Mouse (Mus musculus): ENCODE results near the gene Fbxo39. TPM values are rescaled to one million over a fixed set of nuclear protein-coding genes. Genes with fewer than 3 reads are reported as not detected.

The Fbxo39 gene
- total RNA-seq, 2 experiments from 2014 or later = not detected

DNA sequence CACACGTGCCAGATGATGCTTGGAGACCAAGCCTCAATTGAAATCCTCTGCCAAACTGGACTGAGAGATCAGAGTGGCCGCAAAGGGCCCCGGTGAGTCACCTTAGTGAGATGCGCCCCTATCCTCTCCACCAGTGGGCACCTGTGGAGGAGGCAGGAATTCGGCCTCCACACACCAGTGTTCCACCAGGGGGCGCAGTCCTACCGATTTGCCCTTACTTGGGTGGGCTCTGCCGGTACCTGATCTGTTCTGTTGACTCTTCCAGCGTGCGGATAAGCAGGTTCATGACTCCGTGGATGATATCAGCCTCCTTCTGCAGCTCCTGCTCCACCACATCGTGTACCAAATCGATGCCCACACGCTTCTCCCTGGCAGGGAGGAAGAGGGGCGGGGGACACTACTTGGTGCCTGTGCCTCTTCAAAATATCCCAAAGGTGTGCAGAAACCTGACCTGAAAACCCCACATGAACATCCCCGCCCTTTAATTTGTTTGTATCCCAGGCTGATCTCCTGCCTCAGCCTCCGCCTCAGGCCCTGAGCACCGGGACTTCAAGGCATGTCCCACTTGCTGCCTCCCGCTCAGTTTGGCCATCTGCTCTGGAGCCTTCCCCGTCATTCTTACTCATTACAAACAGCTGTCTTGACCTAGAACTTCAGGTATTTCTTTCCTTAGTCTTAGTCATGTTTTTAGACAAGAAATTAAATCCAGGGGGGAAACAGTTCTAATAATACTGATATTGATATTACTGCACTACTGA lies 40.9 kb downstream of the Fbxo39 start:
- peak; percentile 80 for DNase-seq
- intact Hi-C loops (cut with DNase I; ENCODE audit: low total_unique reads) = loop anchor here (5.0 kb wide), 2 partner anchors 57 to 72 kb away; partner anchors contain the start of gene Smtnl2

DNA sequence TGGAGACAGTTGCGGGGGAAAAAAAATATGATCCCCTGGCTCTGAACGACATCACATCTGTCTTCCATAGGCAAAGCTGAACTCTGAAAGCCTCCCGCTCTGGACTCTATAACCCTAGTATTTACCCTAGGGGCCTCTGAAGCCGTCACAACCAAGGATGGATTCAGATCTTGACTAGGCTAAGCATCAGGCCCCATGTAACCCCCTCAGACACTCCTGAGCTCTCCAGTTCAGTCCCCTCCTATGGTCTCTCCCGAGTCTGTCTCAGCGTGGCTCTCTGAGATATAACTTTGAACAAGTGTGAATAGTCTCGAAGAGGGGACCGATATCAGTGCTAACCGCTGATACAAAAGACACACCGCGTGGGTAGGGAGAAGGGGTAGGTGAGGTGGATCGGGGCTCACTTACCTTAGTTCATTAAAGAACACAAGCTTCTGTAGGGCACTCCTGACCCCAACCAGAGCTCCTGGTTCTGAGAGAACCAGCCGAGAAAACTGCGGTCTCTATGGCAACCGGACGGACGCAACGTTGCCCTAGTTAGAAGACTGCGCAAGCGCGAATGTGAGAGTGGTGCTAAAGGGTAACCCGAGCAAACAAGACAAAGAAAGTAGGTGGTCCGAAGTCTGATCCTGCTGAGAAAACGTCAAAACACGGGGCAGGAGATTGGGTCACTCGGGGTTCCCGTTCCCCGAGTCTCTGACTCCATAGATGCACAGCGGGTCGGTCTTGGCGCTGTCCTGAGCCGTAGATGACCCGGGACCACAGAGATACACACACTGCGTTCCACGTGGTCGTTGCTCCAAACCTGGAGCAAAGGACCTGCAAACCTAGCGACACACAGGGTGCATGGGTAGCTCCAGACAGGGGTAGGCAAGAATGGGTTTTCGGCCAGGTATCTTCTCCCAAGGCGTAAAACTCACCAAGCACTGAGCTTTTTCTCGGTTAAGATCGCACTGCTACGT lies 47.4 kb downstream of the Fbxo39 start:
- DNase-seq = peak; percentile 61
- intact Hi-C loops (cut with DNase I; ENCODE audit: low total_unique reads) = no loop called here

DNA sequence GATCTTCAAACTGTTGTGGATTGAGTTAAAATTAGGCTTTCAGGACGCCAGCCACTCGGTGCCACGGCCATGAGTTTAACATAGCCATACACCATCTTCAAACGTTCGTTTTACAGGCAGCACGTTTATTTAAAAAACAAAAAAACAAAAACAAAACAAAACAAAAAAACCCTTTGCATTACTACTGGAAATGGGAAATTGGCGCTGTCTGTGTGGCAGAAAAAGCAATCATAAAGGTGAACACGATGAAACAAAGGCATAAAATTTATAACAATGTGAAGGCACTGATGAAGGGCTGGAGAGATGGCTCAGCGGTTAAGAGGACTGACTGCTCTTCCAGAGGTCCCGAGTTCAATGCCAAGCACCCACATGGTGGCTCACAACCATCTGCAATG lies 48.1 kb downstream of the Fbxo39 start, which contains the start of gene Tekt1:
TSS of gene Tekt1 (minus strand) at position 96 of the 395 bp plus-strand sequence.
- intact Hi-C loops (cut with DNase I; ENCODE audit: low total_unique reads) = no loop called here
- no peak for DNase-seq

DNA sequence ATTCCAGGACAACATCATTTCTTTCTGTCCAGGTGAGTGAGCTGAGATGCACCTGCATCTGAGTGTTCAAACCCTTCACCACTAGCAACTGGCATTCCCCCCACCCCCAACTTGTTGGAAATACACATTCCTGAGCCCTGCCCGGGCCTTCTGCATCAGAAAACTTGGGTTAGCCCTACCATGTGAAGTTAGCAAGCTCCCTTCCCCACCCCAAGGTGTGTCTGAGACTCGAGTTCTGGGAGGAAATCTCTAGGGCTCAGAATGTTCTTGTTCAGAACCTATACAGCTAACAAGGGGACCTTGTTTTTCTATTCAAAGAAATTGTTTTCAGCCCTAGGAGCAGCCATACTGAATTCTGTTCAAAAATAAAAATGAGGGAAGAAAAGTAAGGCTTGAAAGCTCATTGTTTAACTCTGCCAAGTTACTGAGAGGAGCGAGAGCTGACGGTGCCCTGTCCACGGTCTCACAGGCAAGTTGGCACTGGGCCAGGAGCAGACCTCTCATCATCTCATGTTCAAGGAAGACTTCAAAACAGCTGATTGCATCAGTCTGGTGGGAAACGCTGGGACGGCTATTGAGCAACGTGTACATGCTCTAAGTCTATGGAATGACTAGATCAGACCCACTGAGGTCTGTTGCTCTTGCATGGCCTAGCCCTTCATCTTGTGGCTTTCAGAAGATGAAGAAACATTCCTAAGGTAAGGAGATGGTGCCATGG lies 49.4 kb downstream of the Fbxo39 start:
- intact Hi-C loops (cut with DNase I; ENCODE audit: low total_unique reads) = no loop called here

DNA sequence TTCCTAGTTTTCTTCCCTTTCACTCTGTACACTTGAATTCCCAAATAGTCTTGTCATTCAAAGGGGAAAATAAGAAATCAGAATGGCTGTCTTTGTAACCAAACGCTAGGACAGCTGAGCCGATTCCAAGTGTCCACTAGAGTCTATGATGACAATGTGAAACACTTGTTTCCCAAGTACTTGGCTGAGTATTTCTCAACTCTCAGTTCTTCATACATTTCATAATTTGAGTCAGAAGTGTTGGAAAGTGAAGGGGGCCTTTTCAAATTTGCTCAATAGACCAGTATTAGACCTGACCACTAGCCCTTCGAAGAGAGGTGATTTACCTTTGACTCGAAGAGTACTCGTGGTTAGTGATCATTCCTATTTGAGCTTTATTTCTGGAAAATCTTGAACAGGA lies 50.3 kb downstream of the Fbxo39 start:
- no peak for DNase-seq
- intact Hi-C loops (cut with DNase I; ENCODE audit: low total_unique reads) = no loop called here

More for the DNA sequence above, 49.4 kb downstream of the Fbxo39 start:
- DNase-seq = no peak

DNA sequence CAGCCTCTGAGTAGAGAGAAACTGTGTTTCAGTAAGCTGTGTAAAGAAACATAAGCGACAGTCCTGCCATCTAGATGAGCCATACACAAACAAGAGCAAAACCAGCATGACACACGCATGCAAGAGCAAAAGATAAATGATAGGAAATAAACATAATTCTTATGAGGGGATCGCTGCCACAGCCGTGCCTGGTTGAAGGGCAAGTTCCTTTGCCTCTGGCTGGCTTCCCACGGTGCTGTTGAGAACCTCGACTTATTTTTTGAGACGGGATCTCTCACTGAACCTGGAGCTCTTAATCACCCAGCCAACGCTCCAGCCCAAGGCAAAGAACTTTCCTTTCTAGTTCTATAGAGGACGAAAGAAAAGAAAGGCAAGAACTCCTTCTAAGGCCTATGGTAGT lies 51.9 kb downstream of the Fbxo39 start:
- no peak for DNase-seq
- intact Hi-C loops (cut with DNase I; ENCODE audit: low total_unique reads) = no loop called here

DNA sequence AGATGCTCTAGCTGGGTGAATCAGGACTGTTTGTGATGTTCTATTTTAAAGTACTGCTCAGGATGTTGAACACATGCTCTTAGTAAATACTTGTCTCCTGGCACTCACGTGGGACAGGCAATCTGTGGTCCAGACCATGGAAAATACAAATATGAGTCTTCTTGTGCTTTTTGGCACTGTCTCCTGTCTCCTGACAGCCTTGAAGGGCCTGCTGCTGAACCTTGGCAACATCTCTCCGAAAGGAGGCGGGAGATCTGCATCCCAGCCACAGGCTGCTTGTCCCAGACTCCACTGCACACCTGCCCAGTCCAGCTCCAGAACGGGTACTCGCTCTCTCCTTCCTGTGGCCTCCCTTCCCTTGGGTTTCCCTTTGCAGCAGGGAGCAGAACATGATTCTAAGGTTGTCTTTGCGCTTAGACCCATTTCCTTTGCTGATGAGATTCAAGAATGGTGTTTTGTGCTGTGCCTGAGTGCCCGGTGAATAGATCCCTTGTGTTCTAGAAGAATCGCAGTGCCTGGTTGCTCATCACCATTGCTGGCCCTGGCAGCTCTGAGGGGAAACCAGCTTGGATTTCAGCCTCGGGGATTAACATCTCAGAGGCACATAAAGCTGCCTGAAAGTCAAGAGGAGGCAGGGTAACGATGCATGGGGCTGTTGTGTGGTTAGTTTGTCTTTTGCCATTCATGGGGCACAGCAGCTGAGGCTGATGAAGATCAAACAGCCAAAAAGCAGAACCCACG lies 53.9 kb downstream of the Fbxo39 start:
- intact Hi-C loops (cut with DNase I; ENCODE audit: low total_unique reads) = no loop called here
- no peak for DNase-seq

Other genes with a start within 250 kb of the Fbxo39 start
- 1 to 10 TPM in 1 of 2 experiments, under 1 TPM in 1; 0.75 to 1.1 TPM for gene Pitpnm3, start 178.7 kb upstream of the Fbxo39 start, total RNA-seq (2021)
- under 1 TPM; 0.08 to 0.13 TPM for gene Gm43951, start 107.6 kb upstream of the Fbxo39 start, total RNA-seq (2021)
- gene 4933427D14Rik, start 107.0 kb upstream of the Fbxo39 start, total RNA-seq (2021) = 1 to 10 TPM; 1.7 to 2.2 TPM
- gene Txndc17, start 106.9 kb upstream of the Fbxo39 start, total RNA-seq (2021) = 10 to 100 TPM; 32.1 to 33.0 TPM
- gene Med31, start 98.9 kb upstream of the Fbxo39 start, total RNA-seq (2021) = 1 to 10 TPM; 6.3 to 6.7 TPM
- under 1 TPM; 0.14 to 0.31 TPM for gene Slc13a5, start 47.2 kb upstream of the Fbxo39 start, total RNA-seq (2021)
- 1 to 10 TPM; 6.4 to 6.6 TPM for gene Xaf1, start 12.8 kb upstream of the Fbxo39 start, total RNA-seq (2021)
- gene Tekt1, start 48.0 kb downstream of the Fbxo39 start, total RNA-seq (2021) = under 1 TPM; 0.78 TPM
- 100 to 1,000 TPM; 160 to 162 TPM for gene Smtnl2, start 97.3 kb downstream of the Fbxo39 start, total RNA-seq (2021)
- gene Ggt6, start 121.1 kb downstream of the Fbxo39 start, total RNA-seq (2021) = under 1 TPM; 0.18 to 0.38 TPM
- gene Mybbp1a, start 126.9 kb downstream of the Fbxo39 start, total RNA-seq (2021) = 10 to 100 TPM; 58.7 to 62.8 TPM
- gene Spns2, start 175.5 kb downstream of the Fbxo39 start, total RNA-seq (2021) = 10 to 100 TPM; 11.4 to 14.7 TPM
- gene Spns3, start 236.1 kb downstream of the Fbxo39 start, total RNA-seq (2021) = under 1 TPM in 1 of 2 experiments, not detected in 1; 0.10 TPM